Mouse (Mus musculus): ENCODE measurements around the gene Cfap61. TPM values are rescaled to one million over a fixed set of nuclear protein-coding genes. Genes with fewer than 3 reads are reported as not detected.

Cfap61 gene
- polyA plus RNA-seq, 1 experiment from 2014 or later: 4.8 TPM

- 89% methylated on average over 6 of the region's 6 CpGs for WGBS
- Histone ChIP-seq H3K4me2 (ENCODE audit: low read length) (no peak overlapping the region), H3K4me3 (ENCODE audit: low read length) (no peak overlapping the region), H3K36me3 (ENCODE audit: control insufficient read depth, insufficient read depth, low read length) (no peaks in the 10 kb centered on the region), H3K9ac (ENCODE audit: low read depth, low read length) (no peak overlapping the region), H3K27ac (ENCODE audit: low read depth, low read length) (no peak overlapping the region), H3K4me1 (ENCODE audit: control insufficient read depth, insufficient read depth, low read depth, low read length) (no peaks in the 10 kb centered on the region), H3K9me3 (ENCODE audit: control insufficient read depth, low read length) (no peaks in the 10 kb centered on the region), H3K27me3 (replicated peaks; ENCODE audit: control insufficient read depth, insufficient read depth, low read length) (no peaks in the 10 kb centered on the region)
- ATAC-seq: no peak
Measured at GRCm38 (mm10) chr2:146134275-146134674, 199.7 kb downstream of the Cfap61 start.

DNA sequence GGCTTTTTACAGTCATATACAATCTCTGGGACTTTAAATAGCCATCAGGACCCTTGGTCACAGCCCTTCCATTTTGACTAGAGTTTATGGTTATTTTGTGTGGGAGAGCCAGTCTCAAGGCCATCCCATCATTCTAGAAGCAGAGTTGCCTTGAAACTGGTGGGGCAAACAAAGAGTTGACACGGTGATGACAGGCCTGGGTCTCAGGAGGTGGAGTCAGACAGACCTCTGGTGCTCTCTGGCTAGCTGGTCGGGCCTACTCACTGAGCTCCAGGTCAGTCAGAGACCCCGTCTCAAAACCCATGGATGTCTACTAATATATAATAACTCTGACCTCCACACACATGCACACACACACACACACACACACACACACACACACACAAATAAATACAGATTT, 206.1 kb downstream of the Cfap61 start:
- Histone ChIP-seq H3K36me3 (ENCODE audit: control insufficient read depth, insufficient read depth, low read length) (no peaks in the 10 kb centered on the region), H3K9ac (ENCODE audit: low read depth, low read length) (no peak overlapping the region), H3K27ac (ENCODE audit: low read depth, low read length) (no peak overlapping the region), H3K27me3 (replicated peaks; ENCODE audit: control insufficient read depth, insufficient read depth, low read length) (no peaks in the 10 kb centered on the region), H3K9me3 (ENCODE audit: control insufficient read depth, low read length) (no peaks in the 10 kb centered on the region), H3K4me3 (ENCODE audit: low read length) (no peak overlapping the region), H3K4me1 (ENCODE audit: control insufficient read depth, insufficient read depth, low read depth, low read length) (no peaks in the 10 kb centered on the region), H3K4me2 (ENCODE audit: low read length) (no peak overlapping the region)
- 75% methylated on average over 3 of the region's 3 CpGs for WGBS
- ATAC-seq: no peak

DNA sequence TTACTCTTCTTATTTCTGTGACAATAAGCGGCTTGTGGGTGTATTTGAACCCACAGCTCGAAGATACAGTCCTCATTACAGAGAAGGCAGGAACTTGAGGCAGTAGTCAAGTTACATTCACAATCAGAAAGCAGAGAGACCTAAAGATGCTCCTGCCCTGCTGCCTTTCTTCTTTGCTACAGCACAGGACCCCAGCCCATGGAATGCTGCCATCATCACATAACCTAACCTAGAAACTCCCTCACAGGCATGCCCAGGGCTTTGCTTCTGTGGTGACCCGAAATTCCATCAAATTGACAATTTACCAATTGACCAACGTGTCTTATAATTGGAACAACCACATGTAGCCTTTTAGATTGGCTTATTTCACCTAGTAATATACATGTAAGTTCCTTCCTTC, 212.7 kb downstream of the Cfap61 start:
- ATAC-seq: no peak
- Histone ChIP-seq H3K4me2 (ENCODE audit: low read length) (no peak overlapping the region), H3K27ac (ENCODE audit: low read depth, low read length) (no peak overlapping the region), H3K4me1 (ENCODE audit: control insufficient read depth, insufficient read depth, low read depth, low read length) (no peaks in the 10 kb centered on the region), H3K9ac (ENCODE audit: low read depth, low read length) (no peak overlapping the region), H3K9me3 (ENCODE audit: control insufficient read depth, low read length) (no peaks in the 10 kb centered on the region), H3K4me3 (ENCODE audit: low read length) (no peak overlapping the region), H3K27me3 (replicated peaks; ENCODE audit: control insufficient read depth, insufficient read depth, low read length) (no peaks in the 10 kb centered on the region), H3K36me3 (ENCODE audit: control insufficient read depth, insufficient read depth, low read length) (no peaks in the 10 kb centered on the region)
- WGBS: 88% methylated on average over 4 of the region's 4 CpGs

GRCm38 (mm10) chr2:146147801-146148200, 213.2 kb downstream of the Cfap61 start:
- Histone ChIP-seq H3K9ac (ENCODE audit: low read depth, low read length) (no peak overlapping the region), H3K4me3 (ENCODE audit: low read length) (no peak overlapping the region), H3K27me3 (replicated peaks; ENCODE audit: control insufficient read depth, insufficient read depth, low read length) (no peaks in the 10 kb centered on the region), H3K27ac (ENCODE audit: low read depth, low read length) (no peak overlapping the region), H3K36me3 (ENCODE audit: control insufficient read depth, insufficient read depth, low read length) (no peaks in the 10 kb centered on the region), H3K4me2 (ENCODE audit: low read length) (no peak overlapping the region), H3K4me1 (ENCODE audit: control insufficient read depth, insufficient read depth, low read depth, low read length) (no peaks in the 10 kb centered on the region), H3K9me3 (ENCODE audit: control insufficient read depth, low read length) (no peaks in the 10 kb centered on the region)
- ATAC-seq: no peak
- 94% methylated on average over 5 of the region's 5 CpGs for WGBS

GRCm38 (mm10) chr2:146149206-146149974, 214.8 kb downstream of the Cfap61 start:
- 90% methylated on average over 15 of the region's 15 CpGs for WGBS
- Histone ChIP-seq H3K4me2 (ENCODE audit: low read length) (no peak overlapping the region), H3K9ac (ENCODE audit: low read depth, low read length) (no peak overlapping the region), H3K9me3 (ENCODE audit: control insufficient read depth, low read length) (no peaks in the 10 kb centered on the region), H3K27ac (ENCODE audit: low read depth, low read length) (no peak overlapping the region), H3K27me3 (replicated peaks; ENCODE audit: control insufficient read depth, insufficient read depth, low read length) (no peaks in the 10 kb centered on the region), H3K4me1 (ENCODE audit: control insufficient read depth, insufficient read depth, low read depth, low read length) (no peaks in the 10 kb centered on the region), H3K4me3 (ENCODE audit: low read length) (no peak overlapping the region), H3K36me3 (ENCODE audit: control insufficient read depth, insufficient read depth, low read length) (no peaks in the 10 kb centered on the region)
- no peak for ATAC-seq

DNA sequence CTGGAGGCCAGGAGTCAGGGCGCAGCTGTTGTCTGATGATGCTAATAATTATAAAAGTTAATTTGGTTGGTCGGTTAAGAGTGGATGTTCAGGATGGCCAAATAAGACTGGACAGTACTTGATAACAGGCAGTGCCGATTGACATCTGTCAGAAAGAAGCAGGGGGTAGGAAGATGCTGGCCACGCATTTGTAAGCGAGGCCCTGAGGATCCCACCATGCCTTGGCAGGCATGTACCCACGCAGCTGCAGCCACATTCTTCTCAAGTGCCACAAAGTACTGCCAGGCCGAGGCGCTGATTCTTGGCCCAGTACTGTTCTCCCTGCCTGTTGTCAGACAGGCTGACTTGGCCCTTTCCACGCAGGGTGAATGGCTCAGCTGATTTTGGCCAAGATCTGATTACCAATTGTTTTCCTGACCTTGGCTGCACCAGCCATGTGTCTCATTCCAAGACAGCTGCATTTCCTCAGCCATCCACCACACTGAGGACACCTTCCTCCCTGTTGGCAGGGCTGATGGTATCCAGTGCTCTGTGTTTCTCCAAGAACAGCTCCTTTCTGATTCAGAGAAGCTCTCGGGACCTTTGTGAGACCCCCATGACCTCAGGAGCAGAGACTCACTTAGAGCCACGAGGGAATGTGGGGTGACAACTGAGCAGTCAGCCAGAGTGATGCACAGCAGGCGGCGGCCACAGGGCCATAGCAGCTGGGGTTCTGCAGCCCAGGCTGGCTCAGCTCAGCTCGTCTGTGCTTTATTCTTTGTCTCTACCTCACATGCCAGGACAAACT, 233.6 kb downstream of the Cfap61 start:
- H3K27me3 ChIP-seq (replicated peaks; ENCODE audit: control insufficient read depth, insufficient read depth, low read length): no peaks in the 10 kb centered on the region
- 22% methylated on average over 14 of the region's 14 CpGs for WGBS
- peak overlapping the region; percentile 46; the same call in 1 of the 2 replicates for H3K27ac ChIP-seq (ENCODE audit: low read depth, low read length)

GRCm38 (mm10) chr2:146169492-146169891, 234.9 kb downstream of the Cfap61 start:
- Histone ChIP-seq H3K9me3 (ENCODE audit: control insufficient read depth, low read length) (no peaks in the 10 kb centered on the region), H3K27me3 (replicated peaks; ENCODE audit: control insufficient read depth, insufficient read depth, low read length) (no peaks in the 10 kb centered on the region), H3K4me1 (ENCODE audit: control insufficient read depth, insufficient read depth, low read depth, low read length) (peaks cover 3% of the 10 kb centered on the region; the same call in 1 of the 2 replicates), H3K4me2 (ENCODE audit: low read length) (no peak overlapping the region), H3K27ac (ENCODE audit: low read depth, low read length) (no peak overlapping the region), H3K36me3 (ENCODE audit: control insufficient read depth, insufficient read depth, low read length) (no peaks in the 10 kb centered on the region), H3K4me3 (ENCODE audit: low read length) (no peak overlapping the region), H3K9ac (ENCODE audit: low read depth, low read length) (no peak overlapping the region)
- no peak for ATAC-seq
- WGBS: 53% methylated on average over 7 of the region's 7 CpGs

More for the DNA sequence above, 233.6 kb downstream of the Cfap61 start:
- Histone ChIP-seq H3K9ac (ENCODE audit: low read depth, low read length) (no peak overlapping the region), H3K9me3 (ENCODE audit: control insufficient read depth, low read length) (no peaks in the 10 kb centered on the region), H3K4me3 (ENCODE audit: low read length) (no peak overlapping the region), H3K4me1 (ENCODE audit: control insufficient read depth, insufficient read depth, low read depth, low read length) (peaks cover 3% of the 10 kb centered on the region; the same call in 1 of the 2 replicates), H3K36me3 (ENCODE audit: control insufficient read depth, insufficient read depth, low read length) (no peaks in the 10 kb centered on the region), H3K4me2 (ENCODE audit: low read length) (no peak overlapping the region)
- peak; percentile 89 for ATAC-seq

GRCm38 (mm10) chr2:146172106-146172505, 237.5 kb downstream of the Cfap61 start:
- Histone ChIP-seq H3K4me3 (ENCODE audit: low read length) (no peak overlapping the region), H3K4me2 (ENCODE audit: low read length) (no peak overlapping the region), H3K36me3 (ENCODE audit: control insufficient read depth, insufficient read depth, low read length) (no peaks in the 10 kb centered on the region), H3K27me3 (replicated peaks; ENCODE audit: control insufficient read depth, insufficient read depth, low read length) (no peaks in the 10 kb centered on the region), H3K9ac (ENCODE audit: low read depth, low read length) (no peak overlapping the region), H3K4me1 (ENCODE audit: control insufficient read depth, insufficient read depth, low read depth, low read length) (peaks cover 3% of the 10 kb centered on the region; the same call in 1 of the 2 replicates), H3K27ac (ENCODE audit: low read depth, low read length) (no peak overlapping the region), H3K9me3 (ENCODE audit: control insufficient read depth, low read length) (no peaks in the 10 kb centered on the region)
- WGBS: 38% methylated on average over 4 of the region's 4 CpGs
- ATAC-seq: peak; percentile 51; the same call in 1 of the 2 replicates

GRCm38 (mm10) chr2:146174173-146174572, 239.6 kb downstream of the Cfap61 start:
- WGBS: 70% methylated on average over 7 of the region's 7 CpGs

More at GRCm38 (mm10) chr2:146174173-146174572, 239.6 kb downstream of the Cfap61 start:
- no peaks in the 10 kb centered on the region for H3K27me3 ChIP-seq (replicated peaks; ENCODE audit: control insufficient read depth, insufficient read depth, low read length)
- H3K4me3 ChIP-seq (ENCODE audit: low read length): no peak overlapping the region
- no peak overlapping the region for H3K9ac ChIP-seq (ENCODE audit: low read depth, low read length)
- no peaks in the 10 kb centered on the region for H3K9me3 ChIP-seq (ENCODE audit: control insufficient read depth, low read length)
- no peaks in the 10 kb centered on the region for H3K36me3 ChIP-seq (ENCODE audit: control insufficient read depth, insufficient read depth, low read length)
- H3K27ac ChIP-seq (ENCODE audit: low read depth, low read length): no peak overlapping the region
- no peaks in the 10 kb centered on the region for H3K4me1 ChIP-seq (ENCODE audit: control insufficient read depth, insufficient read depth, low read depth, low read length)
- no peak for ATAC-seq
- no peak overlapping the region for H3K4me2 ChIP-seq (ENCODE audit: low read length)
